Mouse (Mus musculus) ovary, adult 10 weeks (tissue): ENCODE data around the gene Sec14l3. TPM values are rescaled to one million over a fixed set of nuclear protein-coding genes. Genes with fewer than 3 reads are reported as not detected.

Experiments used
- polyA plus RNA-seq: library from polyadenylated mRNA; stranded (reverse); fragments of 350-450 nt; fragmentation: Illumina TruSeq; extraction: RNeasy Lipid Tissue Mini Kit (QIAGEN cat#74804); gene quantifications from one replicate; pipeline ENCODE4 v1.2.3, GENCODE M21; 2014

Sec14l3 gene
- 15.0 TPM for polyA plus RNA-seq

GRCm38 (mm10) chr11:4064627-4065122 lies at the start of gene Sec14l3:
Gene Sec14l3, plus strand, starts transcription at chr11:4064841.

GRCm38 (mm10) chr11:4031126-4031941 lies 33.3 kb upstream of the Sec14l3 start, which contains the start of gene Sec14l4:
Gene Sec14l4, plus strand, starts transcription at chr11:4031462.

GRCm38 (mm10) chr11:4095171-4096053 lies 30.8 kb downstream of the Sec14l3 start, which contains the start of gene Mtfp1:
Gene Mtfp1, minus strand, starts transcription at chr11:4095445.

GRCm38 (mm10) chr11:4122742-4123579 lies 58.3 kb downstream of the Sec14l3 start, which contains the start of gene Sec14l2:
Gene Sec14l2, minus strand, starts transcription at chr11:4123415.

Other genes with a start within 250 kb of the Sec14l3 start
- gene Osbp2, start 200.9 kb upstream of the Sec14l3 start, polyA plus RNA-seq: 0.57 TPM
- gene 4921536K21Rik, start 169.7 kb upstream of the Sec14l3 start, polyA plus RNA-seq: 0.57 TPM
- gene Dusp18, start 169.6 kb upstream of the Sec14l3 start, polyA plus RNA-seq: 6.6 TPM
- gene Slc35e4, start 150.2 kb upstream of the Sec14l3 start, polyA plus RNA-seq: 0.23 TPM
- 1.5 TPM for gene Tcn2, start 132.7 kb upstream of the Sec14l3 start, polyA plus RNA-seq
- gene Pes1, start 100.9 kb upstream of the Sec14l3 start, polyA plus RNA-seq: 26.3 TPM
- not detected for gene 4930556J24Rik, start 88.1 kb upstream of the Sec14l3 start, polyA plus RNA-seq
- gene Gal3st1, start 81.2 kb upstream of the Sec14l3 start, polyA plus RNA-seq: not detected
- gene Sec14l4, start 33.4 kb upstream of the Sec14l3 start, polyA plus RNA-seq: 0.51 TPM
- 3.6 TPM for gene Mtfp1, start 30.6 kb downstream of the Sec14l3 start, polyA plus RNA-seq
- gene Sec14l2, start 58.6 kb downstream of the Sec14l3 start, polyA plus RNA-seq: 0.29 TPM
- 2.9 TPM for gene Rnf215, start 70.4 kb downstream of the Sec14l3 start, polyA plus RNA-seq
- 5.6 TPM for gene Ccdc157, start 95.5 kb downstream of the Sec14l3 start, polyA plus RNA-seq
- 24.9 TPM for gene Sf3a1, start 95.5 kb downstream of the Sec14l3 start, polyA plus RNA-seq
- gene Tbc1d10a, start 121.9 kb downstream of the Sec14l3 start, polyA plus RNA-seq: not detected
- gene Castor1, start 153.4 kb downstream of the Sec14l3 start, polyA plus RNA-seq: not detected
- gene Osm, start 171.6 kb downstream of the Sec14l3 start, polyA plus RNA-seq: not detected
- gene Lif, start 192.7 kb downstream of the Sec14l3 start, polyA plus RNA-seq: 0.20 TPM